Mouse (Mus musculus) stomach, postnatal 0 days (tissue): ENCODE measurements around the gene Chrna9. TPM values are rescaled to one million over a fixed set of nuclear protein-coding genes. Genes with fewer than 3 reads are reported as not detected.
A peak's percentile ranks its signal among the peaks of the same experiment; 100 is the strongest.

Experiments used
- ATAC-seq: fragments of 200-750 bp; cut with Nextera tagmentation; 2 replicates; pipeline ENCODE4 v1.8.0; 2017; ENCODE audit not compliant: low FRiP score, low TSS enrichment
- DNase-seq: peaks from one replicate; pipeline ENCODE4 v3.0.0-alpha.2; 2016; ENCODE audit warnings: low spot score
- H3K27ac ChIP-seq: fragments of 300-500 bp; sonication (generic); replicated peaks from 2 replicates; pipeline ENCODE4 v1.5.1; 2014; ENCODE audit warnings: mild to moderate bottlenecking, control low read depth
- H3K27me3 ChIP-seq: fragments of 300-500 bp; sonication (generic); 2 replicates; pipeline ENCODE4 v1.6.1; 2014; ENCODE audit warnings: low read length; ENCODE audit not compliant: control insufficient read depth, insufficient read depth
- H3K36me3 ChIP-seq: fragments of 300-500 bp; sonication (generic); 2 replicates; pipeline ENCODE4 v1.6.1; 2014; ENCODE audit warnings: low read length, mixed read lengths; ENCODE audit not compliant: control insufficient read depth, insufficient read depth
- H3K4me1 ChIP-seq: fragments of 300-500 bp; sonication (generic); replicated peaks from 2 replicates; pipeline ENCODE4 v1.6.1; 2014; ENCODE audit warnings: antibody characterized with exemption; ENCODE audit not compliant: control insufficient read depth, insufficient read depth
- H3K4me2 ChIP-seq: fragments of 300-500 bp; sonication (generic); replicated peaks from 2 replicates; pipeline ENCODE4 v1.6.1; 2014; ENCODE audit warnings: low read depth, mild to moderate bottlenecking, control low read depth, moderate library complexity
- H3K4me3 ChIP-seq: fragments of 300-500 bp; sonication (generic); 2 replicates; pipeline ENCODE4 v1.5.1; 2014; ENCODE audit warnings: low read depth, low read length, control low read depth
- H3K9ac ChIP-seq: fragments of 300-500 bp; sonication (generic); 2 replicates; pipeline ENCODE4 v1.6.1; 2014; ENCODE audit warnings: mild to moderate bottlenecking, low read length, control low read depth, mixed read lengths
- H3K9me3 ChIP-seq: fragments of 300-500 bp; sonication (generic); 2 replicates; pipeline ENCODE4 v1.6.1; 2016; ENCODE audit warnings: low read length; ENCODE audit not compliant: control insufficient read depth
- CTCF ChIP-seq: IDR thresholded peaks from 2 replicates; pipeline ENCODE4 v1.5.1; 2016; ENCODE audit warnings: antibody characterized with exemption, low read depth, mild to moderate bottlenecking, moderate library complexity
- EP300 ChIP-seq: optimal IDR thresholded peaks from 2 replicates; pipeline ENCODE3; 2016; ENCODE audit warnings: antibody characterized with exemption
- WGBS: fragments of 180-500 bp; shearing (Covaris S2); extraction: QIAGEN DNeasy Blood & Tissue Kit; methylation state at CpG from one replicate; pipeline ENCODE4 v1.1.7; 2014; 5-methylcytosine and 5-hydroxymethylcytosine counted together
- polyA plus RNA-seq: library from polyadenylated mRNA; unstranded; fragments of >200 nt; fragmentation: Nextera tagmentation; extraction: Ambion mirVana; gene quantifications from 2 replicates; pipeline ENCODE4 v1.2.1, GENCODE M21; 2015

The Chrna9 gene
- polyA plus RNA-seq, 1 experiment from 2014 or later = not detected

DNA sequence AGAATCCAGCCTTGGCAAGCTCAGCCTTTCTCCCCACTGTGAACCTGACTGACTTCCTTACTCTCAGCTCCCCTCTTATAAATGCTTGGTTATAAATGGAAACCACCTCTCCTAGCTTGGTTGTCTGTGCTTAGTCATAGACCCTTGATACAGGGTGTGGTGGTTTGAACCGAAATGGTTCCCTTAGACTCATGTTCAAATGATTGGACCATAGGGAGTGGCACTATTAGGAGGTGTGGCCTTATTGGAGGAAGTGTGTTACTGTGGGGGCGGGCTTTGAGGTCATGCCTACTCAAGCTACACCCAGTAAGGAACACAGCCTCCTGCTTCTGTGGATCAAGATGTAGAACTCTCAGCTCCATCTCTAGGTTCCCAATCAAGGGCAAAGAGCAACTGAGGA, 56.5 kb downstream of the Chrna9 start:
- ATAC-seq (peak; percentile 95), DNase-seq (peak; percentile 67)
- 75% methylated on average over 2 of the region's 2 CpGs for WGBS
- Histone ChIP-seq H3K27ac (no peak overlapping the region), H3K36me3 (no peaks in the 10 kb centered on the region), H3K4me1 (no peaks in the 10 kb centered on the region), H3K9me3 (no peaks in the 10 kb centered on the region), H3K9ac (no peak overlapping the region), H3K4me2 (no peak overlapping the region), H3K4me3 (no peak overlapping the region), H3K27me3 (no peaks in the 10 kb centered on the region)
- no peak for TF ChIP-seq CTCF
- no peak for TF ChIP-seq EP300

DNA sequence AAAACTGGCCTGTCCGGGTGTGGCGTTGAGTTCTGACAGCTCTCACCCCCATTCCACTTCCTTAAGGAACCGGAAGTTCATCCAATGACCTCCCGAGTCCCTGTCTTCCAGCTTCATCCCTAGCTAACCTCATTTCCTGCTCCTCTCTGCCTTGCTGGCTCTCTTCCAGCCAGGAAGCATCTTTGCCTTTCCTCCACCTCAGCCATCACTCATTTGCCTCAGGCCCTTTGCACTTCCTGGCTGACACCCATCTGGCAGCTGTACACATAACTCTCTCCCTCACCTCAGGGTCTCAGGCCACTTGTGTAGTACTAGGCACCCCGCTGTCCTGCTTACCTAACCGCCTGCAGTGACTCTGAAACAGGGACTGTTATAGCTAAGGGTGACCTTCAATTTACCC, 59.9 kb downstream of the Chrna9 start:
- Histone ChIP-seq H3K27me3 (no peaks in the 10 kb centered on the region), H3K4me1 (no peaks in the 10 kb centered on the region), H3K9ac (no peak overlapping the region), H3K4me3 (no peak overlapping the region), H3K36me3 (no peaks in the 10 kb centered on the region), H3K4me2 (no peak overlapping the region), H3K9me3 (no peaks in the 10 kb centered on the region), H3K27ac (no peak overlapping the region)
- TF ChIP-seq EP300 = no peak
- no peak for TF ChIP-seq CTCF
- WGBS = 62% methylated on average over 6 of the region's 6 CpGs
- no peak for ATAC-seq
- no peak for DNase-seq

DNA sequence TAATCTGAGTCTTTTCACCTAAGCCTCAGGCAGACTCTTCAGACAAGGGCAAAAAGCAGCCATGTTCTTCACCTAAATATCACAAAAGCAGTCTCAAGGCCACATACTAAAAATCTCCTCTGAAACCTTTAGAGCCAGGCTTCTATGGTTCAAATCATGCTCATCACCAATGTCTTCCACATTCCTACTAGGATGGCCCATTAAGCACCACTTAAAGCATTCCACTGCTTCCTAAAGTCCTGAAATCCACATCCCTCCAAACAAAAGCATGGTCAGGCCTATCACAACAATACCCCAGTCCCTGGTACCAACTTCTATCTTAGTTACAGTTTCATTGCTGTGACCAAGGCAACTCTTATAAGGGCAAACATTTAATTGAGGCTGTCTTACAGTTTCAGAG, 63.1 kb downstream of the Chrna9 start:
- Histone ChIP-seq H3K27ac (no peak overlapping the region), H3K27me3 (no peaks in the 10 kb centered on the region), H3K36me3 (no peaks in the 10 kb centered on the region), H3K4me2 (no peak overlapping the region), H3K9me3 (no peaks in the 10 kb centered on the region), H3K9ac (no peak overlapping the region), H3K4me1 (no peaks in the 10 kb centered on the region), H3K4me3 (no peak overlapping the region)
- no peak for DNase-seq
- no peak for ATAC-seq
- TF ChIP-seq CTCF = no peak
- no peak for TF ChIP-seq EP300

DNA sequence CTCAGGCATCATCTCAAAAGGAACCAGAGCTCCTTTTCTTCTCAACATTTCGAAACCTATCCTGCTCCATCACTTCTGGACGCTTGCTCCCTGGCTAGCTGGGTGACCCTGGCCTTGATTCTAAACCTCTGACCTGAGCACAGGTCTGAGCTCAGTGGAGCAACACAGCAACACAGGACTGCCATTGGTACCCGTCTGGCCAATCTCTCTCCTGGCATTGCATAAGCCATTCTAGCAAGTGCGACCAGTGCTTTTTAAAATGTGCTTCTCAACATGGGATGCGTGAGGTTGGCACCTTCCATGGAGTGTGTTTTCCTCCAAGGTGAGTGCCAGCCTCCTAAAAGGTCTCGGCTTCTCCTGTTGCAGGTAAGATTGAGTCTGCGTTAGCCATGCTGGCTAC, 64.4 kb downstream of the Chrna9 start:
- Histone ChIP-seq H3K27me3 (no peaks in the 10 kb centered on the region), H3K27ac (no peak overlapping the region), H3K4me2 (no peak overlapping the region), H3K9me3 (no peaks in the 10 kb centered on the region), H3K4me3 (no peak overlapping the region), H3K36me3 (no peaks in the 10 kb centered on the region), H3K4me1 (no peaks in the 10 kb centered on the region), H3K9ac (no peak overlapping the region)
- DNase-seq = peak; percentile 47
- no peak for TF ChIP-seq EP300
- no peak for TF ChIP-seq CTCF
- no peak for ATAC-seq
- WGBS = 76% methylated on average over 7 of the region's 7 CpGs

DNA sequence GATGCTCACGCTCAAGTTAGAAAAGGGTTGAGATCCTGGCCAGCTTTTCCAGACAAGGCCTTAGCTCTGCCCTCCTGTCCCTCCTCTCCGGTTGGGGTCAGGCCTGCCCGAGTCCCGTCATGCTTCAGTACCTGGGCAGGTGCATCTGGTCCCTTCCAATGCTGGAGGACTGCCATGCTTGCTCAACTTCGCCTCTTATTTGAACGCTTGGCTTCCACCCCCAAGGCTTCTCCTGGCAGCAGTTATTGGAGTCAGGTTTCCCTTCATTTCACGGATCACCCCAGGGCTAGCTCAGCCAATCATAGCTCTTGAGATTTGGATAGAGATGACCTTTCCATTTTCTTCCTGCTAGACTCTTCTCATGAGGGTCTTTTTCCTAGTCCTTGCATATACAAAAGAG, 65.4 kb downstream of the Chrna9 start:
- Histone ChIP-seq H3K4me3 (no peak overlapping the region), H3K36me3 (no peaks in the 10 kb centered on the region), H3K9ac (no peak overlapping the region), H3K4me1 (no peaks in the 10 kb centered on the region), H3K4me2 (no peak overlapping the region), H3K27me3 (no peaks in the 10 kb centered on the region), H3K9me3 (no peaks in the 10 kb centered on the region), H3K27ac (peak overlapping the region; percentile 65)
- no peak for ATAC-seq
- WGBS = 66% methylated on average over 7 of the region's 7 CpGs
- DNase-seq = peak; percentile 44
- TF ChIP-seq EP300 = no peak
- TF ChIP-seq CTCF = no peak

DNA sequence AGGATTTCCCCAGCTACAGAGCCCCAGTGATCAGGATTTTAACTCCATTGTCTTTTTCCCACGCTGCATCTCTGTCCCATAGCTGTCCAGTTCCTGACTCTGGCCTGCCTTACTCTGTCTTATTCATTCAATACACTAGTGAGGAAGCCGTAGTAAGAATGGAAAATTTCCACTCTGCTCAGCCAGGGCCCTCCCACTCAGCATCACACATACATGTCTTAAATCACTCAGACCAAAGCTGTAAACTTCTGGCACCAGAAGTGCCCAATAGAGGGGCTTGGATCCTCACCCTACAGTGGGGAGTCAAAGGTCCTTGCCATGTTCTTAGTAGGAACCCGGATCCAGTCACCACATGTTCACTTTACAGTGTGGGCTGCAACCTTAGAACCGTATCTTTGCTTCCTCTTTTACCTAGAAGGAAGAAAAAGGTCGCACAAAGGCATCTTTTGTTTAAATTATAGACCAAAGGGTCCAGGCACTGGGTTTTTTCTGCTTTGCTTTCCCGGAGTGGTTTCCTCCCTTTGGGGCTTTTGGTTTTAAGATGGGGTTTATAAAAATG, 65.9 kb downstream of the Chrna9 start:
- 27% methylated on average over 6 of the region's 6 CpGs for WGBS
- Histone ChIP-seq H3K4me3 (no peak overlapping the region), H3K4me2 (no peak overlapping the region), H3K4me1 (no peaks in the 10 kb centered on the region), H3K9me3 (no peaks in the 10 kb centered on the region), H3K27ac (peak overlapping the region; percentile 74), H3K27me3 (no peaks in the 10 kb centered on the region), H3K9ac (no peak overlapping the region), H3K36me3 (no peaks in the 10 kb centered on the region)
- ATAC-seq (no peak), DNase-seq (peak; percentile 34)
- TF ChIP-seq CTCF (no peak), EP300 (no peak)
